Mouse (Mus musculus): ENCODE data around the gene Strap.

Gene Strap

DNA sequence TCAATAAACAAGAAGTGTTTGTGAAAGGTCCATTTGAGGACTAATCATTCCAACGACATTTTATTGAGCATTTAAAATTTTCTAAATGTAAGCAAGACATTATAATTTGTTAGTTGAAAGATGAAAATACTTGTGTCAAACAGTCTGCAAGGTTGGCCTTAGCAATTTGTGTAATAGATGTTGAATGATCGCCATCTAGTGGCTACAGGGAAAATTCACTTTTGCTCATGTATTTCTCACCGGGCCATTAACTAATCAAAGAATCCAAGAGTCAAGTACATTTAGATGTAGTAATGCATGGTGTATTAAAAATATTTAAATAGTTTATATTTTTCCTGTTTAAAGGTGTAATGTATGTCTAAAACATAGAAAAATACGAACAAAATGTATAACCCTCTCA, 11.0 kb upstream of the Strap start:
- peak; percentile 61 to 80 for DNase-seq

DNA sequence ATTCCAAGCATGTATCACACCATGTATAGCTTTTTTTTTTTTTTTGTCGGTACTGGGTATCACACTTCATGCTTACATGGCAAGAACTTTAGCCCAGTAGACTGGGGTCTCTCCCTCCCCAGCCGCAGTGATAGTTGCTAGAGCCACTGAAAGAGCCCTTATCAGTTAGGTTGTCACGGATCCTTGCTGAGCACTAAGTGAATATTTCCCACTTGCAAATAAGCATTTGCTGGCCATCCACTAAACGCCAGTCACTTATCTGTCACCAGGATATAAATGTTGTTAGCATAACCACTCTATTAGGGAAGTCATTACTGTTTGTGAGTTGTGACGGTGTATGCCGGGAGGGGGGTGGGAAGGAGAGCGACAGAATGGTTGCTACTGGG, 425 bp upstream of the Strap start:
- DNase-seq = peak; percentile 25 to 42

DNA sequence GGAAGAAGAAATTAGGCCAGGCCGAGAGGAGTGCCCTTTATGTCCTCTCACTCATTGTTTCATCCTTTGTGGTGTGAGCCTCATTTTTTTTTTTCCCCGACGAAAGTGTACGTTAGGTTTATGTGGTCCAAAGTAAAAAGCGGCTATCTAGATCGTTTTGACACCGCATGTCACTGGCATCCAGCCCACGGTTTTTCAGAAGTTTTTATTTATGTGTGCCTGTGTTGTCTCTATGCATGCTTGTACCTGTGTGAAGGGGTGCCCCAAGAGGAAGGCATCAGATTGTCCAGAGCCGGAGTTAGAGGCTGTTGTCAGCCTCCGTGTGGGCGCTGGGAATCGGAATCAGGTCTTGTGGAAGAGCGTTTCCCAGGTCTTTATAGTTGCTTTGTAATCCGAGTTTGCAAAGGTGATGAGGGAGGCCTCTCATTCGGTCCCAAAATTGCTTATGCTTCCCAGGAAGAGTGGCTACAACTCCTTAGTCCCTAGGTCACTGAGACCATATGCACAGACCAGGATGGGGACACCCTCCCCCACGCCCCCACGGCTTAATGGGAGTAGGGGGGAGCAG, 877 bp downstream of the Strap start:
- DNase-seq = peak; percentile 35 to 55

DNA sequence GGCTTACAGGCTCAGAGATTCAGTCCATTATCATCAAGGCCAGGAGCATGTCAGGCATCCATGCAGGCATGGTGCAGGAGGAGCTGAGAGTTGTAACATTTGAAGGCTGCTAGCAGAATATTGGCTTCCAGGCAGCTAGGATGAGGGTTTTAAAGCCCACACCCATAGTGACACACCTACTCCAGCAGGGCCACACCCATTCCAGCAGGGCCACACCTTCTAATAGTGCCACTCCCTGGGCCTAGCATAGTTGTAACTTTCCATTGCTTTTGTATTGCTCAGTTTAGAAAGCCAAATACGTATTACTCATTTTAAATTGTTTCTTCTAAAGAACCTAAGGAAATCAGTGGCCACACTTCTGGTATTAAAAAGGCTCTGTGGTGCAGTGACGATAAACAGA, 6.1 kb downstream of the Strap start:
- DNase-seq = no peak

DNA sequence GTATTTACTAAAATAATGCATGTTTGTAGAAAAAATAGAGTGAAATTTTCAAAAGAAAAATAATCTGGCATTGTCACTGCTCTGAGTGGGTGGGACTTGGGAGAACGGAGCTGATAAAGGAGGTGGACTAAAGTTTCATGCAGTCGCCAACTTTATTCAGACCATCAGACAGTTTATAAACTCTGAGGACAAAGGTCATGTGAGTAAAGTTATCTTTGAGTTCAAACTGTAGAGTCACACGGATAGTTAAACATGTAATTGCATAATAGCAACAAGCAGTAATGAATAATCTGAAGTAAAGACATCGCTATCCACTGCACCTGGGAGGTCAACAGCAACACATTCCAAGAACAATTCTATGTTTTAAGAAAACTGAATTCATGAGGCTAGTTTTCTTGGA, 9.8 kb downstream of the Strap start:
- no peak for DNase-seq

DNA sequence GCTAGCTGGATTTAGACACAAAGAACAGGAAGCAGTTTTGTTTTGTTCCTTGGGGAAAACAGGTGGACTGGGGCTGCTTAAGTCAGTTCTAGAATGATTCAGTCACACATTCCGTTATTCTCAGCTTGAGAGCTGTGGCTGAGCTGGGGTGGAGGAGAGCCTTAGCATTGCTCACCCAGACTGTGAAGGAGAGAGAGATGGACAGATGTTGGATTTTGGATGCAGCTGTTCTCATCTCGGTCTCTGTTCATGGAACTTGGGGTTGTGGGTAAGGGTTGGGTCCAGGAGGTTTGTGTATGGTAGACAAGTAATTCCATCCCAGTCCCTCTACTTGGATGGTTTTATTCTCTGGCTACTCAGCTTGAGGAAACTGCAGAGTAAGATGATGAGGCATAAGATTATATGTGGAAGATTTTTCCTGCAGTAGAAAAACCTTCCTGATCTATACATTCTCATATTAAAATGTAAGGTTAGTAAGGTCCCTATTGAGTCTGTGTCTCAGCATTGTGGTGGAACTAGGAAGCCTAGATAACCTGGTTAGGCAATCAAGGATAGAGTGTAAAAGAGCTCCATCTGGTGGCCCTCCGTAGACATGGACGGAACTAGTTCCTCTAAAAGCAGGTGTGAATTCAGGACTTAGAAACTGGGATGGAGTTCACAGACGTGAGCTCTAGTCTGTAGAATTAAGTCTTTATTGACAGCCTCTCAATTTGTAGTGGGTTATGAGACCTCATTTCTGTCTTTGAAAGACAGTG, 12.5 kb downstream of the Strap start:
- peak; percentile 49 to 64 for DNase-seq

DNA sequence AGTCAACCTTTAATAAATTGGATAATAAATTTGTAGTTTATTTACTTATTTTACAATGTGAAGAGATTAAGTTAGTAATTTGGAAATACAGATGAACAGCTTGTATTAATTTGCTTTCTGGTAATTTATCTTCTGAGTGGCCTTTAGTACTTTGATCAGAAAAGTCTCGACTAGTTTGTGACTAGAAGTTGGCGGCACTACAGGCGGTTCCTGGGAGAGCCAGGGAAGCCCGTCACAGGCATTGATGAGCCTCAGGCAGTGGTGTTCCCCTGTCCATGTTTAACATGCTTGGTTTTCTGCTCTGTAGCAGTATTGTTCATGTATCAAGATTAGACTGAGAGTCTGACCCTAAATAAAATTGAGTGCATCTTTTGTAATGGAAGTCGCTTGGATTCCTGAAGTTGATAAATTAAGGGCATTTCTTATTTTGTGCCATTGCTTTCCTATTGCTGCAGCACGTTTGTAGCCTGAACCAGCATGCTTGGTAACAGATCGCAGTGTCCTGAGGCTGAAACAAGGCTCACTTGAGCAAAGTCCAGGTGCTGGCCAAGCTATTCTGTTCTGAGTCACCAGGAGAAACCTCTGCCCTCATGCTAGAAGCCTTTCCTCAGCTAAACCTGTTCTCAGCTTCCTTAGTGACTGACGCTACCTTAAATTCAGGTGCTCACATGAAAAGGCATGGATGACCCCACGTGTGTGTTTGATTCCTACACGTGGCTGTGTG, 16.8 kb downstream of the Strap start:
- DNase-seq = no peak

DNA sequence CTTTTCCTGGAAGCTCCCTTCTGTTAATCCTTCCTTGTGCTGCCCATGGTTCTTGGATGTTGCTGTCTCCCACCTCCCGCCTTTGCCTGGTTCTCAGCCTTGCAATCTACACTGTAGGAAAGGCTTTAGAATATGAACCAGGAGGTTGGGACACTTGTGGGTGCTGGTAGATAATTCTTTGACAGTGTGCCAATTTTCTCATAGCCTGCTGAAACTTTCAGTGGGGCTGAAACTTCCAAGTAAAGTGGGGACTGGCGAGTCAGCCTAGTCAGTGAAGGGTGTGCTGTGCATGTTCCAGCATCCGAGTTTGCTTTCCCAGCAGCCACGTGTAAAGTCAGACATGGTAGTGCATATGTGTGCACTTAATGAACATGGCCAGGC, 17.4 kb downstream of the Strap start:
- no peak for DNase-seq

DNA sequence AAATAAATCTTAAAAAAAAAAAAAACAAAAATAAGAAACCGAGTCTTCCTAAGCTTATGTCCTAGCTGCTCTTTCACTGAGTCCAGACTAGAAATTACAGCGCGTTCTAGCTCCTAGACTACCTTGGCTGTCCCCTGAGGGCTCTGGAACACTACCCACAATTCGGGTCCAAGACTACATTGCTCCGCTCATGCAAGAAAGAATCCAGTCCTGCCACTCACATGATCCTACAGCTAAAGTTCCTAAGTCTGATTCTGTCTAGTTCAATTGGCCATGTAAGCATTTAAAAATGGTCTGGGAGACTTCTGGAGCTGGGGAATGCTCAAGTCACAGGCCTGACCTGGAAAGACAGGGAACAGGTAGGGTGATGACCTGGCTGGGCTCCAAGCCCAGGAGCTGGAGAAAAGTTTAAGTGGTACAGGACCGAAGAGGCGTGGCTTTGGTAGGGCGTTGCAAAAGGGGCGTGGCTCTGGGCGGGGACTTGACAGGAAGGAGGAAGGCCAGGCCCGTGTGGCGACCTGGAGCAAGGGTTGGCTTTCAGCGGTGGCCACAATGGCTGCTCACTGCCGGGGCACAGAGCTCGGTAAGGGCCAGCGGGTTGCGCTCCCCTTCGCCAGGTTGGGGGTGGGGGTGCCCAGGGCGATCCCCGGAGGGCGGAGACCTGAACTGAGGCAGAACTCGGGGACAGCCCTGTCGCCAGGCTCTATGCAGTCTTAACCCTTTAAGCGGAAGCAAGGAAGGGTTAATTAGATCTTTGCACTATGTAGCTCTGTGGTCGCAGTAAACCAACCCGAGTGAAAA, 19.4 kb downstream of the Strap start, which contains the start of gene Dera:
Dera (plus strand) TSS at position 491 of the 801 bp plus-strand sequence.
- DNase-seq = peak; percentile 87 to 89

DNA sequence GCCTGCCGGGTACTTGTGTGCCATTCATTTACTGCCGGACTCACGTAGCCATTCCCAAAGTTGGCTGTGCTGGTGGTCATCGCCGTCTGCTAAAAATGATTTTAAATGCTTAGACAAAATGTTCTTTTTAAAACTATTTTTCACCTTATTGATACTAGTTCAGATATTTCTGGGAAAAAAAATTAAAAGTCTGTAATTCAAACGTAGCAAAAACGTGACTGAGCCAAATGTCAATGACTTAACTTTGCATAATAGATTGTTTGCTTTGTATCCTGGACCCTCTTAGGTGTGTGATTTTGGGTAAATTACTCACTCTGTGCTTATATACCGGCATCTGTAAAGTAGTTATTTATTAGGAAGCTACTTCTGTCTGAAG, 20.0 kb downstream of the Strap start:
- no peak for DNase-seq

DNA sequence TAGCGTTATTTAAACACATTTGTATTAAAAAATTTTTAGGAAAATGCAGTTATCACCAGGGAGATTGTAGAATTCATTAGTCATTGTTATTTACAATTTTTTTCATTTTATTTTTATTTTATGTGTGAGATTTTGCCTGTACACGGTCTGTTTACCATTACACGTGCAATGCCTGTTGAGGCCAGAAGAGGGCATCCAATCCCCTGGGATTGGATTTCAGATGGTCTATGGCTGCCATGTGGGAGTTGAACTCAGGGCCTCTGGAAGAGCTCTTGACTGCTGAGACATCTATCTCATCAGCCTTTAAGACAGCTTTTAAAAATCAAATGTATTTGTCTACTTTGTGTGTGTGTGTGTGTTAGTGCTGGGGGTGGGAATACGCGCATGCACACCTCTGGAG, 21.4 kb downstream of the Strap start:
- DNase-seq = peak; percentile 35 to 39

DNA sequence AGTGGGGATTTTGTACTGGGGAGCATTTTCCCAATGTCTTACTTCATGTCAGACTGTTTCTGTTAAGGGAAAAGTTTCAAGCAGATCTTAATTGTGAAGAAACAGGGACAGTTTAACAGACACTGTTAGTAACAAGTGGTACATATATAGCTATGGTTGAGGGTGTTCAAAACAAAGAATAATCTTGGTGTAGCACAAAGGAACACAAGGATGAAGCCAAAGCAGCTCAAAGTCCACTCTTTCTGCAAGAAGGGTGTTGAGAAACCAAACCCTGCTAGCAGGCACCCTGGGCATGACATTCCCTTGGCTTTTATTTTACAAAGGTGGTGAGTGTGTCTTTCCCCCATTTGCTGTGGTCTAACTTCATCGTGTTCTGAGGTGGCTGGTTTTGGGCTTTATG, 23.0 kb downstream of the Strap start:
- no peak for DNase-seq

DNA sequence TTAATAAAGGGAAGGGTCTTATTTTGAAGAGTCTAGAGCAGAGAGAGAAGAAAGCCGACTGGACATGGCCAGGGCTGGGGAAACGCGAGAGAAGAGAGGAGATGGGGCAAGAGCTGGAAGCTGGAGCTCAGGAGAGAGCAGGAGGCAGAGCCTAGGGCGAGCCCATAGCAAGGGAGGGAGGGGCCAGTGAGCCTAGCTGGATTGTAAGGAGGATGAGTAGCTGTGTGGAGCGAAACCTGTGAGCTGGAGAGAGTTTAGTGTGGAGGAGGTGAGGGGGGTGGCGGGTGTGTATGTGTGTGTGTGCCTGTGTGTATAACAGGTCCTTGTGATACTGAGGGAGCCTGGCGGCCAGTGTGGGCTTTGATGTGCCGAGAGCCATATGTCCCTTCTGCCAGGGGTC, 24.8 kb downstream of the Strap start:
- DNase-seq = no peak

DNA sequence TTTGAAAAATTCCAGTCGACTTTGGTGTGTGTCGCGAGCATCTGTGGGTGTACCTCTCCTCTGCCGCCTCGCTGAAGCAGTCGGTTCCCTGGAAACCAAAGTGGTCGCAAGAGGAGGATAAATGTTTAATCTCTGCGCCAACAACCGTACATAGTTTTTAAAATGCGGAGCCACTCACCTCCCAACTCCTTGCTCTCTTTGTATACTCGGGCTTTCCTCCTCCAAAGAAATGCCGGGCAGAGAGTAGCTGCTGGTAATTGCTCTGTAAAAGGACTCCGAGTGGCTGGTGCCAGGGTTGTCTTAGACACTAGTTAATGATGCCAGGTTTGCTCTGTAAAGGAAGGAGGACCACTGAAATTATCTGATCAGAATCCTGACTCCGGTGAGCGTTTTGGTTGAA, 26.1 kb downstream of the Strap start:
- DNase-seq = no peak

DNA sequence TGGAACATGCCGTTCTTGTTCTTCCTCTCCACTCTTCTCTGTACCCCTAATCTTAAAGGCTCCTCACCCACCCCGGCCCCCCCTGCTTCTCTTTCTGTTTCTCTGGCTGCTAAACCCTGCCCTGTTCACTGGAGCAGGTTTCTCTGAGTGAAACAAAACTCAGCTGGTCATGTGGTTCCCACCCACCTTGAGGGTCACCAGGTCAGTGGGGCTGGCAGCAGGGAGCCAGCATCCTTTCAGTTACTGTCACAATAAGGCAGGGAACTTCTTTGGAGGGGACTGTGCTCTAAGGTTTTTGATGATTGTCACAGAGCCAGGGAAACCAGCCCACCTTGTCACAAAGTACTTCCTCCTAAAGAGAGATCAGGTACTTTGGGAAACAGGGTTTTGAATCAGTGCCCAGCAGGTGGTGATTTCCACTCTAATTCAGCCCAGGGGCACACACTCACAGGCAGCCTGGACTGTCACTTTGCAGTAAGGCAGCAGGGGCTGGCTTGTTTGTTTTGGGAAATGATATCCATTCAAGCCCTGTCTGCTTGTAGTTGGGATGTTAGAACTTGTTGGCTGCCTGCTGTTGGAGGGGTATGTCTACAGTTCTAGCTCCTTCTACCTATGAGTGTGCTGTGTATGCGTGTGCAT, 29.8 kb downstream of the Strap start:
- no peak for DNase-seq

DNA sequence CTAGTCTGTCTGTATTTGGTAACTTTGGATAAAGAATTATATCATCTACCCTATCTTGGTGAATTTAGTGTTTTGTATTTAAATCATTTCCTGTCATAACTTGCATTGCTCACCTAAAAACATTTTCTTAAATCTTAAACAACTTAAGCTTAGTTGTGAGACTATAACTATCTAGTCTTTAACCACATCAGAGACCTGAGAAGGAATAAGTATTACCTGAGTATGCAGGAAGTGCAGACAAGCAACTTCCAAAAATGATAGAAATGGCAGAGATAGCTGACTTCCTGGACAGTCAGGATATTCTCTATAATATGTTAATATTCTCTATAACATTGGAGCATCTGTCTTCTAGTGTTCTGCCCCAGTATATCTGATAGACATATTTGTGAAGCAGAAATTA, 31.3 kb downstream of the Strap start:
- no peak for DNase-seq

DNA sequence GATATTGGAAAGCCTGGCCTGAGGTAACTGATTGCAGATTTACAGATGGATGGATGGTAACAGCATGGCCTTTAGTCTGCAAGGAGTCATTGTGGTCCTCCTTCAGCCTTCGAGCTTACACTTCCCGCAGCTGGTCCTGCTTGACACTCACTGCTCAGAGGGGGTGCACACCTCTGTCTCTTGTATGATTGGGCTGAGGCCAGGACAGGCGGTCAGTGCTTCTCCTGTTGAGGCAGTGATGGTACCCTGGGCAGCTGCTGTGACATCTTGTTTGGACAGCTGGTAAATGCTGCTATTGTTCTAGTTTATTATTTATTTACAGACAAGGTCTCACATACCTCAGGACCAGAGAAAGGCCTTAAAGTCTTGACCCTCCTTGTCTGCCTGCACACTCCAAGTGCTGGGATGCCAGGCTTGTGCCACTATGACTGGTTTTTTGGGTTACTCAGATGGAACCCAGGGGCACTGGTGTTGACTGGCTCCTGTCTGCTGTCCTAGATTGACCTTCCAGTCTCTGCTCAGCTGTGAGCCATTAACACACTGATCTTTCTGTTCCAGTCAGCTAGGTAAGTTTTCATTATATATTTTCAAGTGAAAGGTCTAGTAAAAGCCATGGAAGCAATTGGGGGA, 36.9 kb downstream of the Strap start:
- DNase-seq = no peak

DNA sequence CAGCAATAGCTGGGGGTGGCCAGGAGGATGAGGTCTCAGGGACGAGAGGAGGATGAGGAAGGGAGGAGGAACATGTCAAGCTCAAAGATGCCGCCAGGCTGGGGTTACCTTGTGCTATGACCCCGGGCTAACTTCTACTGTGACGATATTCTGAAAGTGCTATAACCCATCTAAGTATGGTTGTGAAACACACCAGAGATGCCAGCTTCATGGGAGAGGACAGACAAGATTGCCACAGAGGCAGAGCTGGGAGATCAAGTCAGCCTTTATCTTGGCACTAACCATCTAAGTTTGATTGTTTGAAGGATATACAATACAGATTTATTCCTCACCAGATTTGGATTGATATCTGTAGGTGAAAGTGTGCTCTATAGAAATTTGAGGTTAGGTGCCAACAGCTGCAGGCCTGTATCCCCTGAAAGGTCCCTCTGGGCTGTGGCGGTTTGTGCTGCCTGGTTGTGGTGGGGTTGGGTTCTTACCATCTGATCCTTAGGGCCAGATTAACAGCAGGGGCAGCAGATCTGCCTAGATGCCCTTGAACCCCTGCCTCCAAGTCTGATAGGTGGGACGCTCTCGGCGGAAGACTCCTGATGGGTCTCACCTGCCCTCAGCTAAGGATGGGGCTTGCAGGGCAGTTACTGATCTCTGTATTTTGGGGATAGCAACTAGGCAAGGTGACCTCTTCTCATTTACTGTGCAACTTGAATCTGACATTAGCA, 38.2 kb downstream of the Strap start:
- DNase-seq = no peak

DNA sequence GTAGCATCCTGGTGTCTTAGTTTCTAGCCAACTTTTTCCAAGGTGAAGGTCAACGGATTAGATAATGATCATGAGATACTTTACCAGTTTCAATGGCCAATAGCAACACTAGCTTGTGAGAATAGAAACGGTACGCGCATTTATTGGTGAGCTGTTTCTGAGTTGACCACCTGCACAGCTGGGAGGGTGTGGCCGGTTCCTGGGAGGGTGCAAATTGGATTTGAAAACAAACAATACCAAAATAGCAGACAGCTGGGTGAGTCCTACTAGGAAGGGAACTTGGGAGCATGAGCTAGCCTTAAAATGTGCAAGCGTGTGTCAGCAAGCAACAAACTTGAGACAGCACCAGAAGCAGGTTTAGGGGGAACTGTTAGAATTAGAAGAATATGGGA, 38.8 kb downstream of the Strap start:
- DNase-seq = no peak

DNA sequence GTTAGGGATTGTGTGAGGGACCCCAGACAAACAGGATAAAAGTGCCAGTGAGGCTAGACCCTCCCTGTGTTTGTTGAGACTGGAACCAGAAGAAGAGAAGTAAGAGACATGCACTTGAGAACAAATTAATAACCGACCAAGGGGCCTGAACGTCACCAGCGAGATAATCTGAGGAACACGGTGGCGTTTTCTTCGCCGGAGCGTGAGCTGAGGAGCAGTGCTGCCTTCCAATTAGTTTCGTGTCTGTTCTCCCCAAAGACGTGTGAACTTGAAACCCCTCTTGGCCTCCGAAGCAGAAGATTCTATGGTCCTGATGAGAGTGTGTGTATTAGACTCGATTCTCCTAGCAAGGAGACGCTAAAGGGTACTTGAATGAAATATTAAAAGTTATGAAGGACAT, 39.3 kb downstream of the Strap start:
- no peak for DNase-seq

DNA sequence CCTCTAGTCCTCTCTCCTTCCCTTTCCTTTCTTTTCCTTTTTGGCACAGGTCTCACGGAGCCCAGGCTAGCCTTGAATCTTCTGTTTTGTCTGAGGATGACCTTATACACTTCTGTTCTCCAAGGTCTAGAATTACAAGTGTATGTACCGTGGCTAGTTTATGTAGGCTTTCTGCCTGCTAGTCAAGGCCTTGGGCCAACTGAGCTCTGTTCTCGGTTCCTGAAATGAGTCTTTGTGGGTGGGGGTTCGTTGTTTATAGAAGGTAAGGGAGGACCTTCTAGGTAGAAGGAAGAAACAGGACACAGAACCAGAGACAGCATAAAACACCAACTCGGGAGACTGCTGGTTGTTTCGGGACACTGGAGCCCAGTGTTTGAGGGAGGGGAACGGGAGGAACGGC, 40.3 kb downstream of the Strap start:
- DNase-seq = no peak

DNA sequence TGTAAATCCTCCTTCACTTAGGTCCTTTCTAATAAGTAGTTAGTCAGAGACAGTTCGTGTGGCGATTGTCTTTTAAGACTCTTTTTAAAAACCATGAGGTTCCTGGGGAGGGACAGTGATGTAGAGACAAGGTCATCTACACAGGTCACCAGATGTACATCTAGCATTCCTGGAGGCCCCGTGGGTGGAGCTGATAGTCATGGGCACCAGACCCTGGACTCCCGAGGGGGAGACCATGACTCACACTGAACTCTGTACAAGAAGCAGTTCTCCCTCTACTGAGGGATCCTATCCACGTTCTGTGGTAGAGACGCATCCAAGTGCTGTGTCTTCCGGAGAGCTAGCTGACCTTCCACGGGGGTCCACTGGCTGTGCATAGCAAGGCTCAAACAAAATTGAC, 42.1 kb downstream of the Strap start:
- DNase-seq = no peak

All from cerebellum, postnatal 10 days (tissue).